Mouse (Mus musculus): Measurements from ENCODE around the gene Ston2. TPM values are rescaled to one million over a fixed set of nuclear protein-coding genes. Genes with fewer than 3 reads are reported as not detected.

Gene Ston2
- total and polyA plus RNA-seq, 3 experiments: 3.6 to 4.7 (median 4.1) TPM

- Histone ChIP-seq H3K36me3 (ENCODE audit: control insufficient read depth, insufficient read depth, low read length) (no peaks in the 10 kb centered on the region), H3K79me2 (replicated peaks; ENCODE audit: control insufficient read depth, insufficient read depth, low read length) (no peaks in the 10 kb centered on the region), H3K27ac (no peak overlapping the region), H3K4me3 (no peak overlapping the region), H3K9ac (ENCODE audit: low read depth, low read length) (no peak overlapping the region), H3K27me3 (ENCODE audit: control insufficient read depth, insufficient read depth, low read length) (no peaks in the 10 kb centered on the region), H3K4me1 (ENCODE audit: control insufficient read depth, insufficient read depth, low read length) (no peaks in the 10 kb centered on the region; the same call in 1 of the 2 replicates)
- no peak for TF ChIP-seq POLR2A (IDR thresholded peaks at IDR 0.05; ENCODE audit: insufficient read depth, low read depth, low read length)
- no peak for TF ChIP-seq CTCF (IDR thresholded peaks at IDR 0.05)
- no peak for TF ChIP-seq EP300 (IDR thresholded peaks at IDR 0.05; ENCODE audit: insufficient read depth, low read depth, low read length)
- 66% methylated on average over 4 of the region's 4 CpGs for WGBS
- no peak for DNase-seq
- intact Hi-C loops (cut with DNase I): no loop called here
Measured at GRCm38 (mm10) chr12:91711655-91712054, 76.5 kb downstream of the Ston2 start.

DNA sequence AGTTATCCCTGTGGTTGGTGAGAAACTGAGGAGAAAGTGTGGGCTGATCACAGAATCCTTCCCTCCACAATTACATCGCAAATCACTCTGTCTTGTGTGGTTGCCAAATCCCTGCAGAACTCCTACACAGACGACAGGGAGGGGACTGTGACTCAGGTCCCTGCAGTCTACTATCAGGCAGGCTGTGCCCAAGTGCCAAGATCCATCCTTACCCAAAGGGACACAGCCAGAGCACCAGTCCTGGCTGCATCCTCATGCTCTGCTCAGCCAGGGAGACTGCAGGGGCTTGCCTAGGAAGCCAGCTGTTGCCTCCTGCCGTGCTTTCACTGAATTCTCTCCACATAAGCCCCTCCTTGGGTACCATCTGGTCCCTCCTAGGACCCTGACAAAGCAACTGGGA, 77.3 kb downstream of the Ston2 start:
- TF ChIP-seq CTCF (IDR thresholded peaks at IDR 0.05) (no peak), EP300 (IDR thresholded peaks at IDR 0.05; ENCODE audit: insufficient read depth, low read depth, low read length) (no peak), POLR2A (IDR thresholded peaks at IDR 0.05; ENCODE audit: insufficient read depth, low read depth, low read length) (no peak)
- no peaks in the 10 kb centered on the region for H3K27me3 ChIP-seq (ENCODE audit: control insufficient read depth, insufficient read depth, low read length)
- DNase-seq: no peak
- H3K36me3 ChIP-seq (ENCODE audit: control insufficient read depth, insufficient read depth, low read length): no peaks in the 10 kb centered on the region
- WGBS: 45% methylated on average over 3 of the region's 3 CpGs
- intact Hi-C loops (cut with DNase I): no loop called here
- no peaks in the 10 kb centered on the region; the same call in 1 of the 2 replicates for H3K4me1 ChIP-seq (ENCODE audit: control insufficient read depth, insufficient read depth, low read length)
- H3K79me2 ChIP-seq (replicated peaks; ENCODE audit: control insufficient read depth, insufficient read depth, low read length): no peaks in the 10 kb centered on the region
- no peak overlapping the region for H3K4me3 ChIP-seq
- H3K9ac ChIP-seq (ENCODE audit: low read depth, low read length): no peak overlapping the region
- no peak overlapping the region for H3K27ac ChIP-seq

DNA sequence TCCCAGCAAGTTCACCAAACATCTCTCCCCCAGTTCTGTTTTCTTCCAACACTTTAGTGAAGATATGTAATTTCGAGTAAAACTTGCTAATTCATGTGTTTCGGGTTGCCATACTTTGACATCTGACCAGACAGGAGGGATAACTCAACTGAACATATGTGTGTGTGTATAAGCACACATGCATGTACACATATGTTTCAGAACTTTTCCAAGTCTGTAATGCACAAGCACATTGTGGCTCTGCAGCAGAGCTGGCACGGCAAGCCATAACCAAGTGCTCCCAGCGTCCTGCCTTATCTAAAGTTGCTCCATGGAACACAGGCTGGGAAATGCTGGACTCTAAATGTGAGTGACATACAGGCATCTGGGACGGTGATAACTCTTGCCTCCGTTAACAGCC, 78.6 kb downstream of the Ston2 start:
- DNase-seq: no peak
- Histone ChIP-seq H3K79me2 (replicated peaks; ENCODE audit: control insufficient read depth, insufficient read depth, low read length) (no peaks in the 10 kb centered on the region), H3K27ac (no peak overlapping the region), H3K4me1 (ENCODE audit: control insufficient read depth, insufficient read depth, low read length) (no peaks in the 10 kb centered on the region; the same call in 1 of the 2 replicates), H3K4me3 (no peak overlapping the region), H3K9ac (ENCODE audit: low read depth, low read length) (no peak overlapping the region), H3K36me3 (ENCODE audit: control insufficient read depth, insufficient read depth, low read length) (no peaks in the 10 kb centered on the region), H3K27me3 (ENCODE audit: control insufficient read depth, insufficient read depth, low read length) (no peaks in the 10 kb centered on the region)
- WGBS: 31% methylated on average over 6 of the region's 6 CpGs
- TF ChIP-seq CTCF (IDR thresholded peaks at IDR 0.05): no peak
- TF ChIP-seq EP300 (IDR thresholded peaks at IDR 0.05; ENCODE audit: insufficient read depth, low read depth, low read length): no peak
- no peak for TF ChIP-seq POLR2A (IDR thresholded peaks at IDR 0.05; ENCODE audit: insufficient read depth, low read depth, low read length)
- intact Hi-C loops (cut with DNase I): no loop called here

DNA sequence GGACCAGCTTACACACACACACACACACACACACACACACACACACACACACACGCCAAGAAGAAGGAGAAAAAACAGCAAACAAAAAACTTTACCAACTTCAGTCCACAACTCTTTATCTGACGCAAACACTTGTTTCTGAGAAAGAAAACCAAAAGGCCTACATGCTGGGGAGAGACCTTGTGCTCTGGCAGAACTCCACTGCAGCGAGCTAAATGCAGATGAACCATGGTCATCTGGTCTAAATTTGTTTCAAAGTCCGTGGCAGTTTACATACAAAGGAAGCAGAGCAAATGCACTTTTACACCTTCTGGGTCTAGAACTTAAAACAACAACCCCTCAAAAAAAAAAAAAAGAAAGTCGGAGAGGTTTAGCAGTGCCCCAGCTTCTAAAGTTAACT, 79.0 kb downstream of the Ston2 start:
- Histone ChIP-seq H3K27ac (no peak overlapping the region), H3K4me3 (no peak overlapping the region), H3K4me1 (ENCODE audit: control insufficient read depth, insufficient read depth, low read length) (no peaks in the 10 kb centered on the region; the same call in 1 of the 2 replicates), H3K36me3 (ENCODE audit: control insufficient read depth, insufficient read depth, low read length) (no peaks in the 10 kb centered on the region), H3K79me2 (replicated peaks; ENCODE audit: control insufficient read depth, insufficient read depth, low read length) (no peaks in the 10 kb centered on the region), H3K9ac (ENCODE audit: low read depth, low read length) (no peak overlapping the region), H3K27me3 (ENCODE audit: control insufficient read depth, insufficient read depth, low read length) (no peaks in the 10 kb centered on the region)
- no peak for DNase-seq
- no peak for TF ChIP-seq EP300 (IDR thresholded peaks at IDR 0.05; ENCODE audit: insufficient read depth, low read depth, low read length)
- no peak for TF ChIP-seq POLR2A (IDR thresholded peaks at IDR 0.05; ENCODE audit: insufficient read depth, low read depth, low read length)
- TF ChIP-seq CTCF (IDR thresholded peaks at IDR 0.05): no peak
- WGBS: 61% methylated on average over 5 of the region's 5 CpGs
- intact Hi-C loops (cut with DNase I): no loop called here

GRCm38 (mm10) chr12:91707807-91708206, 80.4 kb downstream of the Ston2 start:
- H3K79me2 ChIP-seq (replicated peaks; ENCODE audit: control insufficient read depth, insufficient read depth, low read length): no peaks in the 10 kb centered on the region
- WGBS: 72% methylated on average over 4 of the region's 4 CpGs
- no peaks in the 10 kb centered on the region; the same call in 1 of the 2 replicates for H3K4me1 ChIP-seq (ENCODE audit: control insufficient read depth, insufficient read depth, low read length)
- H3K27me3 ChIP-seq (ENCODE audit: control insufficient read depth, insufficient read depth, low read length): no peaks in the 10 kb centered on the region
- no peaks in the 10 kb centered on the region for H3K36me3 ChIP-seq (ENCODE audit: control insufficient read depth, insufficient read depth, low read length)
- TF ChIP-seq CTCF (IDR thresholded peaks at IDR 0.05) (no peak), POLR2A (IDR thresholded peaks at IDR 0.05; ENCODE audit: insufficient read depth, low read depth, low read length) (no peak), EP300 (IDR thresholded peaks at IDR 0.05; ENCODE audit: insufficient read depth, low read depth, low read length) (no peak)
- intact Hi-C loops (cut with DNase I): no loop called here
- no peak overlapping the region for H3K4me3 ChIP-seq
- DNase-seq: no peak
- H3K9ac ChIP-seq (ENCODE audit: low read depth, low read length): no peak overlapping the region
- no peak overlapping the region for H3K27ac ChIP-seq

- no peak for DNase-seq
Measured at GRCm38 (mm10) chr12:91703533-91703932, 84.7 kb downstream of the Ston2 start.

More at GRCm38 (mm10) chr12:91703533-91703932, 84.7 kb downstream of the Ston2 start:
- Histone ChIP-seq H3K79me2 (replicated peaks; ENCODE audit: control insufficient read depth, insufficient read depth, low read length) (no peaks in the 10 kb centered on the region), H3K4me1 (ENCODE audit: control insufficient read depth, insufficient read depth, low read length) (no peaks in the 10 kb centered on the region), H3K9ac (ENCODE audit: low read depth, low read length) (no peak overlapping the region), H3K4me3 (no peak overlapping the region), H3K36me3 (ENCODE audit: control insufficient read depth, insufficient read depth, low read length) (no peaks in the 10 kb centered on the region), H3K27me3 (ENCODE audit: control insufficient read depth, insufficient read depth, low read length) (no peaks in the 10 kb centered on the region), H3K27ac (no peak overlapping the region)
- no peak for TF ChIP-seq POLR2A (IDR thresholded peaks at IDR 0.05; ENCODE audit: insufficient read depth, low read depth, low read length)
- TF ChIP-seq EP300 (IDR thresholded peaks at IDR 0.05; ENCODE audit: insufficient read depth, low read depth, low read length): no peak
- no peak for TF ChIP-seq CTCF (IDR thresholded peaks at IDR 0.05)
- intact Hi-C loops (cut with DNase I): no loop called here
- 59% methylated on average over 5 of the region's 5 CpGs for WGBS

Data from heart, adult 2 months (tissue).